Mouse (Mus musculus): ENCODE measurements at regions not wholly inside any gene's neighbourhood (a gene's known extent, or its start where the extent isn't known, plus 50 kb on each side); places are given as distances from the start of the nearest gene placed in this dataset.

DNA sequence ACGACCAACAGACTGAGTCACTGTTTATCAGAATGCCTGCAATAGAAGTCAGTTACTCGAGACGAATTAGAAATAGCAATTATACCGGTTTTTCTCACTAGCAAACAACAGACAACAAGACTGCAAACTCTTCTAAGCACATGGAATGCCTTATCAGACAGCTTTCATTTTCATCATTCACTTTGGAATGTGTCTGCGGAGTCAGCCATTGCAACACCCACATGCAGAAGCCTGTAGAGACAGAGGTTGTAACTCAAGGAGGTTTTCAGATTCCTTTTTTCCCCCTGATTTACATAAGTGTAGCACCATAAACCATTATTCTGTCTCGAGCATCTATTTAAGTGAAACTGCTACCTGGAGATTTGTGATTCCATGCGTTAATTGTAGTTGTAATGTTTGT lies 167.8 kb upstream of the Ahr start:
- TF ChIP-seq POLR2A (IDR thresholded peaks at IDR 0.05; ENCODE audit: low read depth, low read length) (no peak), CTCF (conservative IDR thresholded peaks at IDR 0.05; ENCODE audit: insufficient read depth, insufficient read length, low read depth, low read length) (no peak)
- Histone ChIP-seq H3K27ac (ENCODE audit: insufficient read depth, low read depth, low read length) (no peak overlapping the region), H3K27me3 (replicated peaks; ENCODE audit: control insufficient read depth, insufficient read depth, low read length) (no peaks in the 10 kb centered on the region), H3K4me3 (ENCODE audit: insufficient read depth, low read depth, low read length) (no peak overlapping the region), H3K36me3 (ENCODE audit: control insufficient read depth, insufficient read depth, low read length) (no peaks in the 10 kb centered on the region), H3K4me1 (ENCODE audit: control insufficient read depth, insufficient read depth, low read length) (no peaks in the 10 kb centered on the region)
- no peak for DNase-seq
- 63% methylated on average over 7 of the region's 7 CpGs for WGBS

- DNase-seq, result no peak
These were observed 159.4 kb upstream of the Ahr start for GRCm38 (mm10) chr12:35694253-35694652.

DNA sequence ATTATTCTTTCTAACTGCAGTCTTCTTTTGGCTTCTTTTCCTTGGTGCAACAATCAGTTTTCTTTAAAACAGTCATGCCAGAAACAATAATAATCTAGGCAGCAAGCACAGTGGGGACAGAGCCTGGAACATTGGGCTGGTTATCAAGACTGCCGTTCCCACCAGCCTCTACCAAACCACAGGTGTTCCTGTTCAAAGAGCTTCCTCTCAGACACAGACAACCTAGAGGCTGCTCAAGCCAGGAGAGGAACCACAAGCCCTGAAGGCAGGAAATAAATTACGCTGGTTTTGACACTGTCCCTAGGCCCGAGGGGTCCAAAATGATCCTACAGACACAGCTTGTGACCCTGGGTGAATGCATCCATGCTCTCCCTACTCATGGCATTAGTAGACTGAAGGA lies 156.1 kb upstream of the Ahr start:
- Histone ChIP-seq H3K4me1 (ENCODE audit: control insufficient read depth, insufficient read depth, low read length) (no peaks in the 10 kb centered on the region), H3K4me3 (ENCODE audit: insufficient read depth, low read depth, low read length) (no peak overlapping the region), H3K27me3 (replicated peaks; ENCODE audit: control insufficient read depth, insufficient read depth, low read length) (no peaks in the 10 kb centered on the region), H3K36me3 (ENCODE audit: control insufficient read depth, insufficient read depth, low read length) (no peaks in the 10 kb centered on the region), H3K27ac (ENCODE audit: insufficient read depth, low read depth, low read length) (no peak overlapping the region)
- 64% methylated on average over 3 of the region's 3 CpGs for WGBS
- TF ChIP-seq CTCF (conservative IDR thresholded peaks at IDR 0.05; ENCODE audit: insufficient read depth, insufficient read length, low read depth, low read length), result no peak
- TF ChIP-seq POLR2A (IDR thresholded peaks at IDR 0.05; ENCODE audit: low read depth, low read length), result no peak
- DNase-seq, result no peak

More at GRCm38 (mm10) chr12:35694253-35694652, 159.4 kb upstream of the Ahr start:
- no peaks in the 10 kb centered on the region for H3K4me1 ChIP-seq (ENCODE audit: control insufficient read depth, insufficient read depth, low read length)
- no peaks in the 10 kb centered on the region for H3K36me3 ChIP-seq (ENCODE audit: control insufficient read depth, insufficient read depth, low read length)
- WGBS, result 72% methylated on average over 3 of the region's 3 CpGs
- TF ChIP-seq POLR2A (IDR thresholded peaks at IDR 0.05; ENCODE audit: low read depth, low read length), result no peak
- no peak for TF ChIP-seq CTCF (conservative IDR thresholded peaks at IDR 0.05; ENCODE audit: insufficient read depth, insufficient read length, low read depth, low read length)
- H3K27me3 ChIP-seq (replicated peaks; ENCODE audit: control insufficient read depth, insufficient read depth, low read length), result no peaks in the 10 kb centered on the region
- no peak overlapping the region for H3K27ac ChIP-seq (ENCODE audit: insufficient read depth, low read depth, low read length)
- no peak overlapping the region for H3K4me3 ChIP-seq (ENCODE audit: insufficient read depth, low read depth, low read length)

- no peaks in the 10 kb centered on the region for H3K27me3 ChIP-seq (replicated peaks; ENCODE audit: control insufficient read depth, insufficient read depth, low read length)
- H3K27ac ChIP-seq (ENCODE audit: insufficient read depth, low read depth, low read length), result no peak overlapping the region
- WGBS, result 86% methylated on average over 2 of the region's 2 CpGs
- TF ChIP-seq POLR2A (IDR thresholded peaks at IDR 0.05; ENCODE audit: low read depth, low read length) (no peak), CTCF (conservative IDR thresholded peaks at IDR 0.05; ENCODE audit: insufficient read depth, insufficient read length, low read depth, low read length) (no peak)
- H3K4me1 ChIP-seq (ENCODE audit: control insufficient read depth, insufficient read depth, low read length), result no peaks in the 10 kb centered on the region
- H3K36me3 ChIP-seq (ENCODE audit: control insufficient read depth, insufficient read depth, low read length), result no peaks in the 10 kb centered on the region
- no peak for DNase-seq
- no peak overlapping the region for H3K4me3 ChIP-seq (ENCODE audit: insufficient read depth, low read depth, low read length)
These were observed 151.4 kb upstream of the Ahr start for GRCm38 (mm10) chr12:35686231-35686630.

DNA sequence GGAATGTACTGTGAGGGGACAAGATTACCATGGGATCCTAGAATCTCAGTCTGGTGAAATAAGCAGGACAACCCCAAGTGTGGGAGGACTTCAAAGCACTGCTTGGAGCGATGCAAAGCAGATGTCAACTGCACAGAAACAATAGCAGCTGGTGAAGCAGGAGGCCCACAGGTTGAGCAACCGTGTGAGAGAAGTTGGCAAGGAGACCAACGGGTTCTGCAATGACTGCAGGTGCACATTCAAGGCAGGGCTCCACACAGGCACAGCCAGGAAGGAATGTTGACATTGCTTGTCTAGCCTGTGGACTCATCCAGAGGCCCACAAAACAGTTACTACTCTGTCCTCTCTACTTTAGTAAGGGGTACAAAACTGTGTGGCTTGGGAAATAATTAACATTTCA lies 150.4 kb upstream of the Ahr start:
- TF ChIP-seq POLR2A (IDR thresholded peaks at IDR 0.05; ENCODE audit: low read depth, low read length), result no peak
- no peak for TF ChIP-seq CTCF (conservative IDR thresholded peaks at IDR 0.05; ENCODE audit: insufficient read depth, insufficient read length, low read depth, low read length)
- Histone ChIP-seq H3K27me3 (replicated peaks; ENCODE audit: control insufficient read depth, insufficient read depth, low read length) (no peaks in the 10 kb centered on the region), H3K4me1 (ENCODE audit: control insufficient read depth, insufficient read depth, low read length) (no peaks in the 10 kb centered on the region), H3K4me3 (ENCODE audit: insufficient read depth, low read depth, low read length) (no peak overlapping the region), H3K36me3 (ENCODE audit: control insufficient read depth, insufficient read depth, low read length) (no peaks in the 10 kb centered on the region), H3K27ac (ENCODE audit: insufficient read depth, low read depth, low read length) (no peak overlapping the region)
- WGBS, result 53% methylated on average over 3 of the region's 3 CpGs
- no peak for DNase-seq

GRCm38 (mm10) chr12:35681864-35682449 lies 147.1 kb upstream of the Ahr start:
- DNase-seq, result no peak
- no peaks in the 10 kb centered on the region for H3K4me1 ChIP-seq (ENCODE audit: control insufficient read depth, insufficient read depth, low read length)
- no peak overlapping the region for H3K4me3 ChIP-seq (ENCODE audit: insufficient read depth, low read depth, low read length)
- no peaks in the 10 kb centered on the region for H3K27me3 ChIP-seq (replicated peaks; ENCODE audit: control insufficient read depth, insufficient read depth, low read length)
- TF ChIP-seq POLR2A (IDR thresholded peaks at IDR 0.05; ENCODE audit: low read depth, low read length) (no peak), CTCF (conservative IDR thresholded peaks at IDR 0.05; ENCODE audit: insufficient read depth, insufficient read length, low read depth, low read length) (no peak)
- no peak overlapping the region for H3K27ac ChIP-seq (ENCODE audit: insufficient read depth, low read depth, low read length)
- H3K36me3 ChIP-seq (ENCODE audit: control insufficient read depth, insufficient read depth, low read length), result no peaks in the 10 kb centered on the region

- H3K4me1 ChIP-seq (ENCODE audit: control insufficient read depth, insufficient read depth, low read length), result no peaks in the 10 kb centered on the region
- no peak for DNase-seq
- H3K27ac ChIP-seq (ENCODE audit: insufficient read depth, low read depth, low read length), result no peak overlapping the region
- no peaks in the 10 kb centered on the region for H3K36me3 ChIP-seq (ENCODE audit: control insufficient read depth, insufficient read depth, low read length)
- H3K4me3 ChIP-seq (ENCODE audit: insufficient read depth, low read depth, low read length), result no peak overlapping the region
- TF ChIP-seq POLR2A (IDR thresholded peaks at IDR 0.05; ENCODE audit: low read depth, low read length), result no peak
- no peaks in the 10 kb centered on the region for H3K27me3 ChIP-seq (replicated peaks; ENCODE audit: control insufficient read depth, insufficient read depth, low read length)
- WGBS, result 85% methylated on average over 4 of the region's 4 CpGs
These were observed 145.1 kb upstream of the Ahr start for GRCm38 (mm10) chr12:35679903-35680302.

DNA sequence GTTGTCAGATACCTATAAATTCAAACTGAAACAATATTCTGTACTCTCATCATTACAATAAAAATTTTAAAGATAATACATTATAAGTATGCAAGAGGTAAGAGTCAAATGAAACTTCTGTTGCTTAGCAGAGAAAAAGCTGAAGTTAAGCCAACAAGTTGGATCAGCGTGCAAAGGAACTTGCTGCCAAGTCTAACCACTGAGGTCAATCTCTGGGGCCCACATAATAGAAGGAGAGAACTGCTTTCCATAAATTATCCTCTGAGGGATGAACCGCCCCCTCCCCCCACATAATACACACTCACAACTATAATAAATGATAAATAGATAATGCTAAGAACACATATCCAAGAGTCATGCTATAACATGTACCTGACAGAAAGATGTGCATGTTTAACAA lies 144.2 kb upstream of the Ahr start:
- no peak for TF ChIP-seq CTCF (conservative IDR thresholded peaks at IDR 0.05; ENCODE audit: insufficient read depth, insufficient read length, low read depth, low read length)
- Histone ChIP-seq H3K27ac (ENCODE audit: insufficient read depth, low read depth, low read length) (no peak overlapping the region), H3K4me3 (ENCODE audit: insufficient read depth, low read depth, low read length) (no peak overlapping the region), H3K36me3 (ENCODE audit: control insufficient read depth, insufficient read depth, low read length) (no peaks in the 10 kb centered on the region), H3K4me1 (ENCODE audit: control insufficient read depth, insufficient read depth, low read length) (no peaks in the 10 kb centered on the region), H3K27me3 (replicated peaks; ENCODE audit: control insufficient read depth, insufficient read depth, low read length) (no peaks in the 10 kb centered on the region)
- WGBS, result 59% methylated on average over 2 of the region's 2 CpGs
- no peak for DNase-seq
